Mouse (Mus musculus) ES-E14 (cell line): Measurements from ENCODE around the gene Dlg2.

Source experiments
- CHD2 ChIP-seq: IDR thresholded peaks from 2 replicates; pipeline ENCODE4 v1.6.1; 2014; ENCODE audit warnings: mild to moderate bottlenecking, low read depth, low read length, inconsistent platforms
- HCFC1 ChIP-seq: IDR thresholded peaks from 2 replicates; pipeline ENCODE4 v1.6.1; 2012; ENCODE audit warnings: low read length, inconsistent platforms, borderline replicate concordance; ENCODE audit not compliant: insufficient read depth
- MAFK ChIP-seq: IDR thresholded peaks from 2 replicates; pipeline ENCODE4 v1.6.1; 2014; ENCODE audit warnings: mild to moderate bottlenecking, low read depth, low read length, inconsistent platforms; ENCODE audit not compliant: insufficient read depth
- ZC3H11A ChIP-seq: IDR thresholded peaks from 2 replicates; pipeline ENCODE4 v1.6.1; 2012; ENCODE audit warnings: low read depth, mild to moderate bottlenecking, inconsistent platforms, low read length, borderline replicate concordance
- ZNF384 ChIP-seq: IDR thresholded peaks from 2 replicates; pipeline ENCODE4 v1.6.1; 2012; ENCODE audit warnings: low read depth, low read length, inconsistent platforms

DNA sequence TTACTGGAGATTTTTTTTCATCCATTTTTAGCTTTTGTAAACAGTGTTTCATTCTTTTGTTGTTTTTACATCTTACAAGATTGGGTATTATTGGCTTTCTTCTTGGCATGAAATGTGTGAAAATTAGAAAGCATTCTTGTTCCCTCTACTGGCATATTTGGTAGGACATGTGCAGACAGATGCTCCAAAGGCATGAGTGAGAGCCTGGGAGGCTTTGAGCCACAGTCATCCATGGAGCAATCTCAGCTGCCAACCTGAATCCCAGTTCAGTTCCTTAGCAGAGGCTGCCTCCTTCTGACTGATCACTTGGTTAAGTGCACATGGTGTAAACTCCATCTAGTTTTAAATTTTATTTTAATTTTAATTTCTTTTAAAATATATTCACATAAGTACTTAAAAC is 500.8 kb downstream of the Dlg2 start:
- TF ChIP-seq ZNF384 (no peak), ZC3H11A (no peak), HCFC1 (no peak), MAFK (no peak), CHD2 (no peak)
